Mouse (Mus musculus): Measurements from ENCODE around the gene Cdk2ap1.

GRCm38 (mm10) chr5:124338791-124339190 lies 24.1 kb downstream of the Cdk2ap1 start:
- TF ChIP-seq POLR2A (IDR thresholded peaks at IDR 0.05; ENCODE audit: insufficient read length, low read depth) (no peak), TCF12 (IDR thresholded peaks at IDR 0.05; ENCODE audit: insufficient read depth, poor library complexity, severe bottlenecking) (no peak), POLR2AphosphoS2 (IDR thresholded peaks at IDR 0.05; ENCODE audit: insufficient read length, low read depth) (no peak), CEBPB (IDR thresholded peaks at IDR 0.05; ENCODE audit: insufficient read depth, poor library complexity, severe bottlenecking) (no peak), SRF (IDR thresholded peaks at IDR 0.05; ENCODE audit: control insufficient read depth, insufficient read length, low read depth) (no peak), USF1 (IDR thresholded peaks at IDR 0.05; ENCODE audit: low read depth) (no peak), MYOG (IDR thresholded peaks at IDR 0.05; ENCODE audit: control insufficient read depth in 1 of 3, insufficient read depth in 1 of 3, insufficient read length in 2 of 3, low read depth in 2 of 3) (no peak), MYOD1 (IDR thresholded peaks at IDR 0.05; ENCODE audit: control insufficient read depth in 1 of 3, insufficient read length in 2 of 3, low read depth in 2 of 3) (no peak), TCF3 (IDR thresholded peaks at IDR 0.05; ENCODE audit: insufficient read length, low read depth) (no peak), REST (IDR thresholded peaks at IDR 0.05; ENCODE audit: insufficient read depth, insufficient read length) (no peak)
